Mouse (Mus musculus) R1 (cell line): Measurements from ENCODE around the gene Snx27.

ENCODE experiments used
- DNase-seq: peaks from one replicate; pipeline ENCODE4 v3.0.0-alpha.2; 2018; ENCODE audit warnings: low read depth, low spot score

The Snx27 gene

DNA sequence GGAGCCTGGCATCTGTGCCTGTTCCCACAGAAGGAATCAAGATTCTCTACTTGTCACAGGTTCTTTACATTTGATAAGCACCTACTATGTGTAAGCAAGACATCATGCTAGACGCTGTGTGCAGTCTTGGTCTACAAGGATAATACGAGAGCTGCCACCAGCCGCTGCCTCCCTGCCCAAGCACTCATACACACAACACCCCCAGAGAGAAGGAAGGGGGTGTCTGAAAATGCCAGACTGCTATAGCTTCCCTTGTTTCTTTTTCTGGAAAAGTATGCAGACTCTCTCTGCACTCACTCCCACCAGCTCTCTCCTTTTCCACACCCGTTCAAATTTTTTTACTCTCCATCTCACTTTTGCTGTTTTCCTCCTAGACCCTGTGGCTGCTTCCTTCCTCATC lies 105.1 kb downstream of the Snx27 start:
- DNase-seq, result no peak

DNA sequence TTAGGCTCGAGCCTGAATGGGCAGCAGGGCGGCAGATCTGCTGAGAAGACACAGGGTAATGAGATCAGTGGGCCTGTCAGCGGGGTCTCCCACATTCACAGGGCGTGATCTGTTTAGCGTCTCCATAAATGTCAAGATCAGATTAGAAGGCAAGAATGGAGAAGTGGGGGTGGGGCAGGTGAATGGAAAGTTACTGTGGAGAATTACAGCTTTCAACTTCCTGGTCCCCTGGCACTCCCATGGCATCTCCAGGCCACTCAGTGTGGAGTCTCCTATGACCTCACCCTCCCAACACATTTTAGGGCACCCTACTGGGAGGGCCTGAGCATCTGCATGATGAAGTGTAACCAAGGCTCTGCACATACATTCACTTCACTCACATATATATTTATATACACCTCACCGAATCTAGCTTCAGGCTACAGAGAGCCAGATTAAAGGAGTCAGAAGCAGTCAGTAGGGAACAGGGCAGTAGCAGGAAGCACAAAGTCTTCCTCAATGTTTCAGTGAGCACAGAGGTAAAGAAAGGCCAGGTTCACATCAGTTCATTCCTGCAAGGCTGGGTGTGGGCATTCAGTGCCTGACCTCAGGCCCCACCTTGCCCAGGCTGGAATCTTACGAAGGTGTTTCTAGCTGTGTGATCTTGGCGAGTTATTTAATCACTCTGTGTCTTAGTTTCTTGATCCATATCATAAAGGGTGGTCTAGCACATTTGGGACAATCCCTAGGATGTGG lies 106.0 kb downstream of the Snx27 start:
- no peak for DNase-seq

DNA sequence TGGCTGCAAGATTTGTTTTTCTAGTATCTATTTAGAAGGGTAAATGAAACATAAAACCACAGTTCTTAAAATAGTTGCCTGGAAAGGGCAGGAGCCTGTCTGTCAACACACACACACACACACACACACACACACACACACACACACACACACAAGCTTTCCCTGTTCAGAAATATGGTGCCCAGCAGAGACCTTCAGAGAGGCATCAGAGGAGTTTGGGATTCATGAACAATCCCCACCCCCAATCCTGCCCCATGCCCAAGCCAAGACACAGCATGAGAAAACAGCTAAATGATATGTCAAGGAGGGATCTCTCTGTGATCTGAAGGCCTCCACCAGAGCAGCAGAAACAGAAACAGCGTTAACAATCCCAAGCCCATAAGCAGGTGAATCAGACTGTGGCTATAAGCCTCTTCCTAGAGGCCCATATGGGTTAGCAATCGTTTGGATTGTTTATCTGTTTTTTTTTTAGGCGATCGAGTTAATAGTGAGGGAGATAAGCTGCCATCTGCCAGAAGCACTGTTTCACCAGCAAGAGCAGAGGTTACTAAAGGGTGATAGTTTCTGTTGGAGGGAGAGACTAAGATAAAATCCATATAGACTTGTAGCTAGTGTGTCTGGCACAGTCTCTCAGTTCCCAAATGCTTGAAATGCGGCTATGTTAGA lies 108.8 kb downstream of the Snx27 start:
- DNase-seq, result no peak

DNA sequence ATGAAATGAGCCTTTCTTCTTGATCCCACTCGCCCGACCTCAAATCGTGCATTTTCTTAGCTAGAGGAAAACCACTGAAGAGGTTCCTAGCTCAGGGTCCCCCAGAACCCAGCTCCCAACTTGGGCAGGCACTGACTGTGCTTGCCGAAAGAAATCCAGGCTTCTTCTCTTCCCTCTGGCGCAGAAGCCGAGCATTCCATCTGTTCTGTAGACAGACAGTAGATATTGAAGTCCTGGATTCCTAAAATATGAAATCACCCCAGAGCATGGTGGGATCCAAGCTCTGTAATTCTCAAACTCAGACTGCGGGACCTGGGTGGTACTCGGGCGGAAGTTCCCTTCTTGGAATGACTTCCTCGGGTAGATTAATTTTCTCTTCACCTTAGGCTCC lies 109.4 kb downstream of the Snx27 start:
- no peak for DNase-seq

DNA sequence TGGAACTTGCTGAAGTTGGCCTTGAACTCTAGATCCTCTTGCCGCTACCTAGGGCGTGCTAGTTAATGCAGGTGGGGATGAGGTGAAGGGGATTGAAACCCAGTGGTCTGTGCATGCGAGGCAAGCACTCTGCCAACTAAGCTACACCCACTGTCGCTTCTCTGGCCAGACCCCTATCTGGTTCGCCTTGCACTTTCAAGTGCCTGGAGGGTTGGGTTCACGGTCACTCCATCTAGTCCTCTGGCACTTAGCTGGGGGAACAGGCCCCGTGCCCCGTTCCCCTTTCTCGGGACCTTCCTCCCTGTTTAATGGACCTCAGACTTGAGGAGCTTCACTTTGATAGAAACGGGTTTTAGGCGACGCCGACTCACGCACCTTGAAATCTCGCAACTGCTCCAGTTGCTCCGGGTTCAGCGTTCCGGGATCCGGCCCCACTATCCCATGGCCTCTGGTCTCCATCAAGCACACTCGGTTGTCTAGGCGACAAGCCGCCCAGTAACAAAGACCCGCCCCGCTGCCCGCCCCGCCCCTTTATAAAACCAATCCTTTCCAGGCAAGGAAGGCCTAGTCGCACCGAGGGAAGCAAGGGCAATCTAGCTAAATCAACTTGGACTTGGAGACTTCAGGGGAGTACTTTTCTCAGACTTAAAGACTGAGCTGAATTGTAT lies 109.9 kb downstream of the Snx27 start:
- peak; percentile 81 for DNase-seq

DNA sequence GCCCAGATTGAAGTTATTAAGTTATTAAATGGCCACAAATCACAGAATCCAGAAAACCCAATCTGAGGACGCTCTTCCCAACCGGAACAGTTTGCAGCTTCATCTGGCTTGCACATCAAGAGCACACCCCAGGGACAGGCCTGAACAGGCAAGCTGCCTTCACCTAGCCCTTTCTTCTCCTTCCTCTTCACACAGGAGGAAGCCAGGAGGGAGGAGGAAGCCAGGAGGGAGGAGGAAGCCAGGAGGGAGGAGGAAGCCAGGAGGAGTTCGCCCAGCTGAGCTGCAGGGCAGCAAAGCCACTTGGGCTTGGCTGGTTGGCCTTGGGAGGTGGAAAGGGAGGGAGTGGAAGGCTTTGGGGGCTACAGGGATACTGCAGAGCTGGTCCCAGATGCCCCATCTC lies 113.6 kb downstream of the Snx27 start:
- no peak for DNase-seq

DNA sequence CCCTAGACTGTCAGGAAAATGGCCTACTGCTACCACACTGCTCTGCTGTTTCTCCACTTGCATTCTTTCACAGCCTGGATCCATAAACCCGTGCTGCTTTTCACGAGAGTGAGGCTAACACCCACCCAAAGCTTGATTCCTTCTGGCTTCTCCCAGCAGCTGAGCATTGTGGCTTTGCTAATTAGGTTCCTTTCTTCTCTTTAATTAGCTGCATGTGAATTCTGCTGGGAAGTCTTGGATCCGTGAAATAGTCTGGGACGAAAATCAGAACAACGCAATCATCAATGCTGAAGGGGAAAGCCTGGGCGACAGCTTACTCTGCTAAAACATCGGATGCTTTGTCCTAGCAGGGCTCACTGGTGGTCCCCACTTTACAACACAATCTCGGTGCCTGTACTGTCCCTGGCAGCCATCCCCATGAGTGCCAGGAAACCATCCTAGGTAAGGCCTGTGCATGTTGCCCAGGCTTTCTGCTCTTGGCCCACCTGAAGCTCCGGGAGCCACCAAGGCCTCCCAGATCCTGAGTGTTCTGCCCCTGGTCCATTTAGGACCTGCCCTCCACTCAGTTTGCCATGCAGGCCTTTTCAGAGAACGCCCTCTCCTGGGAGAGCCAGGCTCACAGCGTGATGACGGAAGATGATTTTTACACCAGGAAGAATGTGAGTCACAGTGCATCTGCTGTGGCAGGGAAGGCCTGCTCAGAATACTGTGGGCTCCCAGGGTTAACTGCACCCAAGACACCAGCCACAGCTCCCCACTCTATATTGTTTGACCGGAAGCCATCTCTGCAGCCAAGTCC lies 116.7 kb downstream of the Snx27 start:
- no peak for DNase-seq

DNA sequence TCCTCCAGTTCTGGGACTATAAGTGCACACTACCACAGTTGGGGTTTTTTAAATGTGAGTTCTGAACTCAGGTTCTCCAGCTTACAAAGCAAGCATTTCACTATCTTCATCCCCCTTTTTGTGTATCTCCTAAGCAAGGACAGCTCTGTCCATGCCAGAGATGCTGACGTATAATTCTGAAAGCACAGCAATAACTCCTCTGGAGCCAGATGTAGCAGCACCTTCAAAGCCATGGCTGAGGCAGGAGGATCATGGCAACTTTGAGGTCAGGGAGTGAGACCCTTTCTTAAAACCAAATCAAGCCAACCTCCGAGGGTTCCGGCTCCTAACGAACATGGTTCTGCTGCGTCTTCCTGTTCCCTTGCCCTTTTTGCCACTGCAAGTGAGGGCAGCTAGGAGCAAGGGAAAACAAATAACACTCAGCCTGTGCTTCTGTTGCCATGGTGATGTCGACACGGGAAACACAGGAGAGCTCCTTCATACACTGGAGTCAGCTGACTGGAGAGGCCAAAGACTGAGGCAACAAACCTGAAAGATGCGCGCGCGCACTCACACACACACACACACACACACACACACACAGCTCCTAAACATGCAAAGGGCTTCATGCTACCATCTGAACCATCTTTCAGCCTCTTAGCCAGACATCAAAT lies 118.5 kb downstream of the Snx27 start:
- DNase-seq, result peak; percentile 83

DNA sequence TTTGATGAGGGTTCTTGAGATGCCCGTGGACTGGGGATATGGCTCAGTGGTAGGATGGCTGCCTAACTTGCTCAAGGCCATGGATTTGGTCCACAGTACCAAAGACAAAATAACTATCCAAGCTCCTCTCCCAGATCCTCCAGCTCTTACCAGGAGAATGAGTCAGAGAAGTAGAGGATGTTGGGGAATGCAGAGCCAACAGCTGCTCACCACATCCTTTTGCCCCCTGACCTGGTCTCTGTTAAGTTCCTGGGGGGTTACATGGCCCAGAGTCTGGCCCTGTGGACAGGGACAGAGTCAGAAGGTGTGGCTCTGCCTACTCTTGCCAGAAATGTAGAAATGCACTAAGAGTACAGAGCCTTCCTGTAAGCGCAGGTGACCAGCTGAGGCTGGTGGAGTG lies 122.7 kb downstream of the Snx27 start:
- no peak for DNase-seq

DNA sequence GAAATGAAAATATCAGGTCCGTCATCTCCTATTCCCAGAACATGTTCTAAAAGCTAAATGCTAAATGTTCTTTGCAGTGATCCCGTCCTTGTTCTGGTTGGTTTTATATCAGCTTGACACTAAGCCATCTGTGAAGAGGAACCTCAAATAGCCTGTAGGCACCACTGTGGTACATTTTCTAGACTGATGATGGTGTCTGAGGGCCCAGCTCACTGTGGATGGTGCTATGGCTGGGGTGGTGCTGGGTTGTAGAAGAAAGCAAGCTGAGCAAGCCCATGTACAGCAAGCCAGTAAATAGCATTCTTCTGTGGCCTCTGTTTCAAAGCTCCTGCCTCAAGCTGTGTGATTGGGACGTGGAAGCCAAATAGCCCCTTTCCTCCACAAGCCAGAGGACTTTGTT lies 125.5 kb downstream of the Snx27 start:
- DNase-seq, result no peak

DNA sequence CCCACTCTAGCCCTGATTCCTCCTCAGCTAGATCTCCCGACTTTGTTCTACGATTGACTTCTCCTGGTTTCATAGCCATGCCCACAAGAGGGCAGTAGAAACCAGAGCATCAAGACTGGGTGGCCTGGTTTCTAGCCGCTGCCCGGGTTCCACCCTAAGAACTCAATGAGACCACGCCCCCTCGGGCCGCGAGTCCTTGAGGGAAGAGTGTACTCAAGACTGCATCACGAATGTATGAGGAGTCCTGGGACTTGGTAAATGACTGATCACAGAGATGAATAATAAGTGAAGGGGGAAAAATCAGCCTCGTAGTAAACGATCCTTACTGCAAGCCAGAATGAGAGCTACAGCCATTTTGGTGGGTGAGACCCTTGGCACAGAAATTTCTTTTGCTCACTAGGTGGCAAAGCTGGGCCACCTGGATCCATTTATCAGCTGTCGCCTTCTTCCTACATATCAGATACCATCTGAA lies 126.0 kb downstream of the Snx27 start:
- DNase-seq, result peak; percentile 94

DNA sequence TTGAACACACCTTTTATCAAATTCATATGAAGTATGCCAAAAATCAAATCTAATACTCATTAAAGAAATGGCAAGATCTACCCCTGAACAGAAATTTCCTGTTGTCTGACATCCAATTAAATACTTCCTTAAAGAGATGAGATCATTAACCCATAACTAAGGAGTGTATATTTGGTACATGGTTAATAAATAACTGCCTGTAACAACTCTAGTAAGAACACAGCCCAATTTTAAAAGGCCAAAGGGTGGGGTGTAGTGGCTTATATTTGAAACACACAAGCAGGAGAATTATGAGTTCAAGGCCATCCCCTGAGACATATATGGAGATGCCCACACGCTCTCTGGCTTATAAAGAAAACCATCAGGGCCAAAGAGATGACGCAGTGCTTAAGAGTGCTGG lies 133.1 kb downstream of the Snx27 start:
- no peak for DNase-seq
